Mouse (Mus musculus) testis, adult 2 months (tissue): ENCODE data around the gene Tmem82. TPM values are rescaled to one million over a fixed set of nuclear protein-coding genes. Genes with fewer than 3 reads are reported as not detected.

Source experiments
- H3K27ac ChIP-seq: fragments of 200-500 bp; 2 replicates; pipeline ENCODE4 v1.5.1; 2012; ENCODE audit warnings: low read depth, low read length; ENCODE audit not compliant: control insufficient read depth, insufficient read depth
- H3K27me3 ChIP-seq: fragments of 200-500 bp; 2 replicates; pipeline ENCODE4 v1.6.1; 2012; ENCODE audit warnings: mild to moderate bottlenecking, low read length, moderate library complexity; ENCODE audit not compliant: control insufficient read depth, insufficient read depth
- H3K36me3 ChIP-seq: fragments of 200-500 bp; 2 replicates; pipeline ENCODE4 v1.6.1; 2012; ENCODE audit warnings: mild to moderate bottlenecking, low read length; ENCODE audit not compliant: control insufficient read depth, insufficient read depth
- H3K4me1 ChIP-seq: fragments of 200-500 bp; 2 replicates; pipeline ENCODE4 v1.6.1; 2012; ENCODE audit warnings: low read length; ENCODE audit not compliant: control insufficient read depth, insufficient read depth
- H3K4me3 ChIP-seq: fragments of 200-500 bp; 2 replicates; pipeline ENCODE4 v1.5.1; 2012; ENCODE audit warnings: low read depth, mild to moderate bottlenecking, low read length, moderate library complexity, mixed read lengths; ENCODE audit not compliant: control insufficient read depth
- CTCF ChIP-seq: fragments of 200-500 bp; IDR thresholded peaks from 2 replicates; pipeline ENCODE4 v1.5.1; 2012; ENCODE audit warnings: low read depth, mild to moderate bottlenecking, inconsistent platforms, low read length, moderate library complexity; ENCODE audit not compliant: control insufficient read depth, insufficient read depth, insufficient replicate concordance
- POLR2A ChIP-seq: fragments of 200-500 bp; IDR thresholded peaks from 2 replicates; pipeline ENCODE4 v1.6.1; 2012; ENCODE audit warnings: low read depth, mild to moderate bottlenecking, inconsistent platforms, low read length, moderate library complexity; ENCODE audit not compliant: control insufficient read depth
- polyA plus RNA-seq: library from polyadenylated mRNA; depleted of rRNA; stranded (reverse); fragments of >200 nt; gene quantifications from 2 replicates; pipeline ENCODE4 v1.2.3, GENCODE M21; 2012; rRNA removed

Gene Tmem82
- 3.5 and 3.9 TPM in 2 replicates for polyA plus RNA-seq

DNA sequence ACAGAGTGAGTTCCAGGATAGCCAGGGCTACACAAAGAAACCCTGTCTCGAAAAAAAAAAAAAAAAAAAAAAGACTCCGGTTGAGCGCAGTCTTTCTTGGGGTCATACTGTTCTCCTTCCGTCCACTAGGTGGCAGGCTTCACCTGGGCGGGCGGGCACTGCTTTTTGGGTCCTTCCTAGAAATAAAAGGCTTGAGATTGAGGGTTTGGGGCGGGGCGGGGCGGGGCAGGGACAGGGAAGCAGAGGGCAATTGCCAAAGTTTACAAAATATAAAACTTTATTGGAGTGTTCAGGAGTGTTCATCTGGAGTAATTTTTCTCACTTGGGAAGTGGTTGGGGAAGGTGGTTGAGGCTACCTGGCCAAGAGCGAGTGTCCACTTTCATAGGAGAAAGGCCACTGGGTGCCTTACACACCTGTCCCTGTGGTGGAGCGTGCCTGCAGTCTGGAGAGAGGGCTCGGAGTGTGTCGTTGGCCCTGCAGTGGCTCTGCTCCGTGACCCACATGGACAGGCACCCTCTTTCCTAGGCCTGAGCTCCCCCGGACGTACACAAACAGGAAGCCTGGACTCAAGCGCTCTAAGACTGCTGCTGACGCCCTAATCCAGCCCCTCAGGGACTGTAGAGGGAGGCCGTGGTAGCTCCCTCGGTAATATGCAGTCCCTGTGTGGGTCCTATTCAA, at the start of gene Tmem82:
TSS of gene Tmem82 (minus strand) at position 69 of the 679 bp plus-strand sequence.
- peaks cover 14% of the 10 kb centered on the region for H3K4me1 ChIP-seq
- H3K36me3 ChIP-seq = no peaks in the 10 kb centered on the region
- peak within 1 kb of the TSS; percentile 89 for H3K4me3 ChIP-seq
- H3K27ac ChIP-seq = peak within 1 kb of the TSS; percentile 5; the same call in 1 of the 2 replicates
- H3K27me3 ChIP-seq = no peaks in the 10 kb centered on the region
- TF ChIP-seq CTCF (peak; percentile 61; the same call in 1 of the 2 replicates), POLR2A (no peak)

- Histone ChIP-seq H3K27me3 (no peaks in the 10 kb centered on the region), H3K36me3 (no peaks in the 10 kb centered on the region), H3K4me3 (peak within 1 kb of the TSS; percentile 98), H3K27ac (peak within 1 kb of the TSS; percentile 61), H3K4me1 (peaks cover 13% of the 10 kb centered on the region)
- TF ChIP-seq CTCF = no peak
- no peak for TF ChIP-seq POLR2A
These were observed 46.4 kb upstream of the Tmem82 start, which contains the start of gene Plekhm2 for GRCm38 (mm10) chr4:141664799-141665198. Gene Plekhm2, minus strand, starts transcription at chr4:141664899.

GRCm38 (mm10) chr4:141664011-141664745, 45.7 kb upstream of the Tmem82 start:
- H3K27ac ChIP-seq = peak overlapping the region; percentile 61
- no peaks in the 10 kb centered on the region for H3K36me3 ChIP-seq
- no peaks in the 10 kb centered on the region for H3K27me3 ChIP-seq
- H3K4me1 ChIP-seq = peaks cover 13% of the 10 kb centered on the region
- TF ChIP-seq CTCF (no peak), POLR2A (peak; percentile 58)
- peak overlapping the region; percentile 98 for H3K4me3 ChIP-seq

DNA sequence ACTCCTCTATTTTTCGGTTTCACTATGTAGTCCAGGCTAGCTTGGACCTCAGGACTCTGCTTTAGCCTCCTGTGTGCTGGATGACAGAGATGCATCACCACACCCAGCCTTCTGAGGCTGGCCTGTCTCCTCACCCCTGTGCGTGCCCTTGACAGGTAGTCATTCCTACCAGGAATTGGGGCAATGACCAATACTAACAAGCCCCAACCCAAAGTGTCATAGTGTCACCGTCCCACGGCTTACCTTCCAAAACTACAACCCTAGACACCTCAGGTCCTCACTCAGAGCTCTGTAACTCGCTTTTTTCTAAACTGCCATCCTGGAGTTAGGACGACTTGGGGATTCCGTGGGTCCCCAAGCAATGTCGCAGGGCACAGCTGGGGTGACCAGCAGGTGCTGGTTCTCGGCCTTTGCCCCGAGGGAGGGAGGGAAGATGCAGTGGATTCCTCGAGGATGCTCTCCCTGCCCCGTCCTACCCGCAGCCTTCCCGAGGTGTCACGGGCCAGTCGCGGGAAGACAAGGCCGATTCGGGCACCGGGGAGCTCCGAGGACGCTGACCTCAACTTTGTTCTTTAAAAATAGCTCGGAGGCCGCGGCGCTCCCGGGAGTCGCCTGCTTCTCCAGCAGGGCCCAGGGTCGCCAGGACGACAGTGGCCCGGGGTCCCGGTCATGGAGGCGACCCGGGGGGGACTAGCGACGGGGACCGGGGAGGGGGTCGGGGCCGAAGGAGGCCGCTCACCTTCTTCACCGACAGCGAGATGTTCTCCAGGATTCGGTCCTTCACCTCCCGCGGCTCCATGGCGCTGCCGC, 44.9 kb upstream of the Tmem82 start:
- TF ChIP-seq CTCF (no peak), POLR2A (no peak)
- Histone ChIP-seq H3K27me3 (no peaks in the 10 kb centered on the region), H3K4me1 (peaks cover 15% of the 10 kb centered on the region), H3K4me3 (peak overlapping the region; percentile 98), H3K36me3 (no peaks in the 10 kb centered on the region), H3K27ac (peak overlapping the region; percentile 47)

- TF ChIP-seq CTCF (no peak), POLR2A (peak; percentile 66; the same call in 1 of the 2 replicates)
- peak overlapping the region; percentile 71 for H3K4me3 ChIP-seq
- peaks cover 30% of the 10 kb centered on the region for H3K4me1 ChIP-seq
- H3K27me3 ChIP-seq = no peaks in the 10 kb centered on the region
- H3K36me3 ChIP-seq = no peaks in the 10 kb centered on the region; the same call in 1 of the 2 replicates
- H3K27ac ChIP-seq = peak overlapping the region; percentile 50; the same call in 1 of the 2 replicates
These were observed 42.5 kb upstream of the Tmem82 start for GRCm38 (mm10) chr4:141660884-141661283.

GRCm38 (mm10) chr4:141659739-141660138, 41.3 kb upstream of the Tmem82 start:
- Histone ChIP-seq H3K36me3 (no peaks in the 10 kb centered on the region; the same call in 1 of the 2 replicates), H3K4me3 (peak overlapping the region; percentile 71), H3K4me1 (peaks cover 29% of the 10 kb centered on the region), H3K27me3 (no peaks in the 10 kb centered on the region), H3K27ac (peak overlapping the region; percentile 49; the same call in 1 of the 2 replicates)
- TF ChIP-seq CTCF (no peak), POLR2A (0 out of 2 replicates have a peak, but pooled peaks have one; percentile 39)
